Mouse (Mus musculus) forebrain, embryonic 16.5 days (tissue): ENCODE measurements around the gene Gria4. TPM values are rescaled to one million over a fixed set of nuclear protein-coding genes. Genes with fewer than 3 reads are reported as not detected.
A peak's percentile ranks its signal among the peaks of the same experiment; 100 is the strongest.
"Not testable (repeated sequence)": the region's sequence is repeated elsewhere in the genome, so short reads cannot be mapped to it uniquely, and the experiment has no call there.

ENCODE experiments used
- ATAC-seq: fragments of 200-750 bp; cut with Nextera tagmentation; 2 replicates; pipeline ENCODE4 v1.8.0; 2017; ENCODE audit warnings: mild to moderate bottlenecking, moderate library complexity
- H3K27ac ChIP-seq: fragments of 300-500 bp; sonication (generic); 2 replicates; pipeline ENCODE4 v1.5.1; 2014; ENCODE audit warnings: low read length, control low read depth
- H3K27me3 ChIP-seq: fragments of 300-500 bp; sonication (generic); replicated peaks from 2 replicates; pipeline ENCODE4 v1.6.1; 2014; ENCODE audit warnings: low read length; ENCODE audit not compliant: control insufficient read depth, insufficient read depth
- H3K36me3 ChIP-seq: fragments of 300-500 bp; sonication (generic); 2 replicates; pipeline ENCODE4 v1.6.1; 2014; ENCODE audit not compliant: control insufficient read depth, insufficient read depth
- H3K4me1 ChIP-seq: fragments of 300-500 bp; sonication (generic); replicated peaks from 2 replicates; pipeline ENCODE4 v1.6.1; 2014; ENCODE audit warnings: low read length; ENCODE audit not compliant: control insufficient read depth, insufficient read depth
- H3K4me2 ChIP-seq: fragments of 300-500 bp; sonication (generic); 2 replicates; pipeline ENCODE4 v1.6.1; 2014; ENCODE audit warnings: mild to moderate bottlenecking, low read length, control low read depth
- H3K4me3 ChIP-seq: fragments of 300-500 bp; sonication (generic); replicated peaks from 2 replicates; pipeline ENCODE4 v1.5.1; 2014; ENCODE audit warnings: mild to moderate bottlenecking, low read length, control low read depth
- H3K9ac ChIP-seq: fragments of 300-500 bp; sonication (generic); replicated peaks from 2 replicates; pipeline ENCODE4 v1.6.1; 2014; ENCODE audit warnings: low read depth, low read length, control low read depth
- H3K9me3 ChIP-seq: fragments of 300-500 bp; sonication (generic); 2 replicates; pipeline ENCODE4 v1.6.1; 2016; ENCODE audit warnings: low read length; ENCODE audit not compliant: control insufficient read depth
- WGBS: fragments of 180-500 bp; shearing (Covaris S2); extraction: QIAGEN DNeasy Blood & Tissue Kit; methylation state at CpG from one replicate; pipeline ENCODE4 v1.1.7; 2014; 5-methylcytosine and 5-hydroxymethylcytosine counted together
- microRNA-seq: library from miRNA; unstranded; fragments of <30 nt; microRNA quantifications from one replicate; pipeline ENCODE4, GENCODE M21; 2017
- polyA plus RNA-seq: library from polyadenylated mRNA; unstranded; fragments of >200 nt; fragmentation: Nextera tagmentation; extraction: Ambion mirVana; gene quantifications from 2 replicates; pipeline ENCODE4 v1.2.1, GENCODE M21; 2015

Gria4 gene
- polyA plus RNA-seq, 1 experiment from 2014 or later, result 27.1 TPM

GRCm38 (mm10) chr9:4442908-4443307 lies 353.1 kb downstream of the Gria4 start:
- no peak for ATAC-seq
- H3K27me3 ChIP-seq, result no peaks in the 10 kb centered on the region
- no peak overlapping the region for H3K9ac ChIP-seq
- whole genome bisulfite sequencing, result 21% methylated on average over 2 of the region's 2 CpGs
- no peak overlapping the region for H3K27ac ChIP-seq
- no peaks in the 10 kb centered on the region for H3K9me3 ChIP-seq
- no peak overlapping the region for H3K4me2 ChIP-seq
- no peaks in the 10 kb centered on the region for H3K4me1 ChIP-seq
- no peak overlapping the region for H3K4me3 ChIP-seq
- H3K36me3 ChIP-seq, result no peaks in the 10 kb centered on the region

GRCm38 (mm10) chr9:4400801-4401200 lies 395.2 kb downstream of the Gria4 start:
- H3K36me3 ChIP-seq, ATAC-seq, H3K27me3 ChIP-seq, H3K9ac ChIP-seq, H3K4me2 ChIP-seq, H3K9me3 ChIP-seq, H3K4me1 ChIP-seq, H3K27ac ChIP-seq, H3K4me3 ChIP-seq: not testable (repeated sequence)
- WGBS, result 96% methylated on average over 11 of the region's 11 CpGs

GRCm38 (mm10) chr9:4376640-4377120 lies 419.4 kb downstream of the Gria4 start:
- Histone ChIP-seq H3K4me1 (peaks cover 16% of the 10 kb centered on the region), H3K36me3 (no peaks in the 10 kb centered on the region), H3K9me3 (no peaks in the 10 kb centered on the region), H3K4me2 (peak overlapping the region; percentile 51), H3K4me3 (peak overlapping the region; percentile 96), H3K27ac (peak overlapping the region; percentile 74), H3K9ac (peak overlapping the region; percentile 84), H3K27me3 (no peaks in the 10 kb centered on the region)
- no peak for ATAC-seq
- under 1% methylated on average over 15 of the region's 15 CpGs for WGBS

- peak within 1 kb of the TSS; percentile 96 for H3K4me3 ChIP-seq
- H3K36me3 ChIP-seq, result no peaks in the 10 kb centered on the region
- H3K9me3 ChIP-seq, result no peaks in the 10 kb centered on the region
- peak; percentile 100 for ATAC-seq
- H3K4me1 ChIP-seq, result peaks cover 16% of the 10 kb centered on the region
- peak within 1 kb of the TSS; percentile 84 for H3K9ac ChIP-seq
- no peaks in the 10 kb centered on the region for H3K27me3 ChIP-seq
- H3K4me2 ChIP-seq, result peak within 1 kb of the TSS; percentile 79
- WGBS, result under 1% methylated on average over 31 of the region's 31 CpGs
- H3K27ac ChIP-seq, result peak within 1 kb of the TSS; percentile 91
Observed at GRCm38 (mm10) chr9:4375828-4376639, 420.0 kb downstream of the Gria4 start, which contains the start of gene Msantd4. Gene Msantd4 (plus strand): TSS chr9:4376562.

Small RNA genes within 50 kb of the gene (microRNA-seq; reads per million reads assigned to microRNA genes)
- gene Gm23811, result not detected
- not detected for gene Gm23992
